Mouse (Mus musculus): ENCODE data around the gene Ppm1f. TPM values are rescaled to one million over a fixed set of nuclear protein-coding genes. Genes with fewer than 3 reads are reported as not detected.

Ppm1f gene
- polyA plus RNA-seq, 1 experiment from 2014 or later = 38.2 TPM

Other genes with a start within 250 kb of the Ppm1f start
- not detected in 2 replicates for gene Olfr19, start 220.1 kb upstream of the Ppm1f start, polyA plus RNA-seq (2015; fragmentation: Nextera tagmentation; extraction: Ambion mirVana)
- 8.3 and 11.8 TPM in 2 replicates for gene Spag6l, start 67.0 kb upstream of the Ppm1f start, polyA plus RNA-seq (2015; fragmentation: Nextera tagmentation; extraction: Ambion mirVana)
- 0.41 and 0.93 TPM in 2 replicates for gene Igll1, start 32.5 kb upstream of the Ppm1f start, polyA plus RNA-seq (2015; fragmentation: Nextera tagmentation; extraction: Ambion mirVana)
- gene Top3b, start 25.7 kb upstream of the Ppm1f start, polyA plus RNA-seq (2015; fragmentation: Nextera tagmentation; extraction: Ambion mirVana) = 64.1 and 69.5 TPM in 2 replicates
- gene Vpreb1, start 25.6 kb upstream of the Ppm1f start, polyA plus RNA-seq (2015; fragmentation: Nextera tagmentation; extraction: Ambion mirVana) = 2.6 and 4.7 TPM in 2 replicates
- gene Mapk1, start 86.9 kb downstream of the Ppm1f start, polyA plus RNA-seq (2015; fragmentation: Nextera tagmentation; extraction: Ambion mirVana) = 146 and 150 TPM in 2 replicates
- 20.3 and 23.2 TPM in 2 replicates for gene Ypel1, start 173.2 kb downstream of the Ppm1f start, polyA plus RNA-seq (2015; fragmentation: Nextera tagmentation; extraction: Ambion mirVana)
- 143 and 146 TPM in 2 replicates for gene Ppil2, start 214.8 kb downstream of the Ppm1f start, polyA plus RNA-seq (2015; fragmentation: Nextera tagmentation; extraction: Ambion mirVana)
- gene 2610318N02Rik, start 228.7 kb downstream of the Ppm1f start, polyA plus RNA-seq (2015; fragmentation: Nextera tagmentation; extraction: Ambion mirVana) = 23.8 and 28.7 TPM in 2 replicates
- 85.6 and 88.8 TPM in 2 replicates for gene Sdf2l1, start 235.9 kb downstream of the Ppm1f start, polyA plus RNA-seq (2015; fragmentation: Nextera tagmentation; extraction: Ambion mirVana)
- gene Ydjc, start 248.2 kb downstream of the Ppm1f start, polyA plus RNA-seq (2015; fragmentation: Nextera tagmentation; extraction: Ambion mirVana) = 6.1 and 6.2 TPM in 2 replicates